Mouse (Mus musculus): ENCODE measurements around the gene Fam131b. TPM values are rescaled to one million over a fixed set of nuclear protein-coding genes. Genes with fewer than 3 reads are reported as not detected.

Fam131b gene
- not detected in 2 replicates for polyA plus RNA-seq (2012; ENCODE audit: insufficient read depth, insufficient read length, missing spikeins)

- H3K27ac ChIP-seq (replicated peaks; ENCODE audit: low read depth, low read length): no peak within 1 kb of the TSS
- H3K4me3 ChIP-seq (ENCODE audit: insufficient read depth, low read depth, low read length): peak within 1 kb of the TSS; percentile 54
- H3K4me1 ChIP-seq (ENCODE audit: control insufficient read depth, insufficient read depth, insufficient read length, low read length): no peaks in the 10 kb centered on the region; the same call in 1 of the 2 replicates
Observed at GRCm38 (mm10) chr6:42324482-42325267, at the start of gene Fam131b. TSS of gene Fam131b (minus strand) at chr6:42324643.

GRCm38 (mm10) chr6:42373669-42374430 is 49.4 kb upstream of the Fam131b start:
- H3K27ac ChIP-seq (replicated peaks; ENCODE audit: low read depth, low read length): no peak overlapping the region
- H3K4me1 ChIP-seq (ENCODE audit: control insufficient read depth, insufficient read depth, insufficient read length, low read length): peaks cover 12% of the 10 kb centered on the region
- H3K4me3 ChIP-seq (ENCODE audit: insufficient read depth, low read depth, low read length): peak overlapping the region; percentile 32; the same call in 1 of the 2 replicates

GRCm38 (mm10) chr6:42372816-42373547 is 48.5 kb upstream of the Fam131b start, which contains the start of gene Epha1:
TSS of gene Epha1 (minus strand) at chr6:42373268.
- H3K4me3 ChIP-seq (ENCODE audit: insufficient read depth, low read depth, low read length): peak within 1 kb of the TSS; percentile 32; the same call in 1 of the 2 replicates
- H3K4me1 ChIP-seq (ENCODE audit: control insufficient read depth, insufficient read depth, insufficient read length, low read length): peaks cover 12% of the 10 kb centered on the region
- peak within 1 kb of the TSS; percentile 12; the same call in 1 of the 2 replicates for H3K27ac ChIP-seq (replicated peaks; ENCODE audit: low read depth, low read length)

GRCm38 (mm10) chr6:42372421-42372815 is 48.0 kb upstream of the Fam131b start:
- Histone ChIP-seq H3K4me1 (ENCODE audit: control insufficient read depth, insufficient read depth, insufficient read length, low read length) (peaks cover 12% of the 10 kb centered on the region), H3K27ac (replicated peaks; ENCODE audit: low read depth, low read length) (peak overlapping the region; percentile 12; the same call in 1 of the 2 replicates), H3K4me3 (ENCODE audit: insufficient read depth, low read depth, low read length) (no peak overlapping the region)

GRCm38 (mm10) chr6:42372001-42372400 is 47.6 kb upstream of the Fam131b start:
- H3K27ac ChIP-seq (replicated peaks; ENCODE audit: low read depth, low read length): peak overlapping the region; percentile 12; the same call in 1 of the 2 replicates
- H3K4me1 ChIP-seq (ENCODE audit: control insufficient read depth, insufficient read depth, insufficient read length, low read length): peaks cover 12% of the 10 kb centered on the region
- H3K4me3 ChIP-seq (ENCODE audit: insufficient read depth, low read depth, low read length): no peak overlapping the region

- Histone ChIP-seq H3K4me1 (ENCODE audit: control insufficient read depth, insufficient read depth, insufficient read length, low read length) (peaks cover 10% of the 10 kb centered on the region), H3K27ac (replicated peaks; ENCODE audit: low read depth, low read length) (no peak overlapping the region), H3K4me3 (ENCODE audit: insufficient read depth, low read depth, low read length) (no peak overlapping the region)
Observed at GRCm38 (mm10) chr6:42370630-42371363, 46.4 kb upstream of the Fam131b start.

GRCm38 (mm10) chr6:42369870-42370269 is 45.4 kb upstream of the Fam131b start:
- H3K27ac ChIP-seq (replicated peaks; ENCODE audit: low read depth, low read length): no peak overlapping the region
- peaks cover 4% of the 10 kb centered on the region for H3K4me1 ChIP-seq (ENCODE audit: control insufficient read depth, insufficient read depth, insufficient read length, low read length)
- H3K4me3 ChIP-seq (ENCODE audit: insufficient read depth, low read depth, low read length): no peak overlapping the region

GRCm38 (mm10) chr6:42365215-42365614 is 40.8 kb upstream of the Fam131b start:
- H3K27ac ChIP-seq (replicated peaks; ENCODE audit: low read depth, low read length): no peak overlapping the region

GRCm38 (mm10) chr6:42364607-42365006 is 40.2 kb upstream of the Fam131b start:
- Histone ChIP-seq H3K4me3 (ENCODE audit: insufficient read depth, low read depth, low read length) (no peak overlapping the region), H3K4me1 (ENCODE audit: control insufficient read depth, insufficient read depth, insufficient read length, low read length) (peaks cover 3% of the 10 kb centered on the region), H3K27ac (replicated peaks; ENCODE audit: low read depth, low read length) (no peak overlapping the region)

More at GRCm38 (mm10) chr6:42365215-42365614, 40.8 kb upstream of the Fam131b start:
- H3K4me1 ChIP-seq (ENCODE audit: control insufficient read depth, insufficient read depth, insufficient read length, low read length): no peaks in the 10 kb centered on the region; the same call in 1 of the 2 replicates
- no peak overlapping the region for H3K4me3 ChIP-seq (ENCODE audit: insufficient read depth, low read depth, low read length)

- H3K4me3 ChIP-seq (ENCODE audit: insufficient read depth, low read depth, low read length): no peak overlapping the region
- H3K4me1 ChIP-seq (ENCODE audit: control insufficient read depth, insufficient read depth, insufficient read length, low read length): peaks cover 7% of the 10 kb centered on the region
- no peak overlapping the region for H3K27ac ChIP-seq (replicated peaks; ENCODE audit: low read depth, low read length)
Observed at GRCm38 (mm10) chr6:42364066-42364465, 39.6 kb upstream of the Fam131b start.

GRCm38 (mm10) chr6:42362974-42363373 is 38.5 kb upstream of the Fam131b start:
- no peak overlapping the region for H3K27ac ChIP-seq (replicated peaks; ENCODE audit: low read depth, low read length)
- H3K4me3 ChIP-seq (ENCODE audit: insufficient read depth, low read depth, low read length): no peak overlapping the region
- H3K4me1 ChIP-seq (ENCODE audit: control insufficient read depth, insufficient read depth, insufficient read length, low read length): peaks cover 11% of the 10 kb centered on the region

- no peak overlapping the region for H3K27ac ChIP-seq (replicated peaks; ENCODE audit: low read depth, low read length)
- H3K4me3 ChIP-seq (ENCODE audit: insufficient read depth, low read depth, low read length): no peak overlapping the region
- peaks cover 11% of the 10 kb centered on the region for H3K4me1 ChIP-seq (ENCODE audit: control insufficient read depth, insufficient read depth, insufficient read length, low read length)
Observed at GRCm38 (mm10) chr6:42362497-42362896, 38.1 kb upstream of the Fam131b start.

GRCm38 (mm10) chr6:42362074-42362473 is 37.6 kb upstream of the Fam131b start:
- H3K4me3 ChIP-seq (ENCODE audit: insufficient read depth, low read depth, low read length): no peak overlapping the region
- no peak overlapping the region for H3K27ac ChIP-seq (replicated peaks; ENCODE audit: low read depth, low read length)
- H3K4me1 ChIP-seq (ENCODE audit: control insufficient read depth, insufficient read depth, insufficient read length, low read length): peaks cover 11% of the 10 kb centered on the region

Data from brown adipose tissue, adult 24 weeks (tissue).